Mouse (Mus musculus): ENCODE results near the gene Ifnl2.

DNA sequence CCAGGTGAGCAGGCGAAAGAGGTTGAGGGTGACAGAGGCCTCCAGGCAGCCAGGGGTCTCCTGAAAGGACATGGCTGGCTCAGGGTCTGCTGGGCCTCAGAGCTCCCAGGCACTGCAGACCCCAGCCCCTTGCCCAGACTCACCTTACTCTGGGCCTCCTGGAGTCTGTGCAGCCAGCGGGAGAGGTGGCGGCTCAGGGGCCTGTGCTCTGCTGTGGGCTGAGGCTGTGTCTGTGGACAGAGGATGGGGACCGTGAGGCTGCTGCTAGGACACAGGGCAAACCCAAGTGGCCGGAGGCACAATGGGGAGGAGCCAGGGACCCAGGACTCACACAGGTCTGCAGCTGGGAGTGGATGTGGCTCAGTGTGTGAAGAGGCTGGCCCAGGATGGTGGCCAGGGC is 32.9 kb downstream of the Ifnl2 start:
- no peak for TF ChIP-seq POLR2A (IDR thresholded peaks at IDR 0.05; ENCODE audit: control insufficient read depth, low read depth, low read length)
- TF ChIP-seq CTCF (IDR thresholded peaks at IDR 0.05; ENCODE audit: control insufficient read depth, insufficient read depth, insufficient replicate concordance, low read depth, low read length) = no peak

Data from testis, adult 2 months (tissue).